Mouse (Mus musculus): ENCODE results near the gene Rai14.

Gene Rai14

GRCm38 (mm10) chr15:10689304-10689703 lies 25.1 kb downstream of the Rai14 start:
- no peak for DNase-seq (ENCODE audit: low spot score in 2 of 2)

DNA sequence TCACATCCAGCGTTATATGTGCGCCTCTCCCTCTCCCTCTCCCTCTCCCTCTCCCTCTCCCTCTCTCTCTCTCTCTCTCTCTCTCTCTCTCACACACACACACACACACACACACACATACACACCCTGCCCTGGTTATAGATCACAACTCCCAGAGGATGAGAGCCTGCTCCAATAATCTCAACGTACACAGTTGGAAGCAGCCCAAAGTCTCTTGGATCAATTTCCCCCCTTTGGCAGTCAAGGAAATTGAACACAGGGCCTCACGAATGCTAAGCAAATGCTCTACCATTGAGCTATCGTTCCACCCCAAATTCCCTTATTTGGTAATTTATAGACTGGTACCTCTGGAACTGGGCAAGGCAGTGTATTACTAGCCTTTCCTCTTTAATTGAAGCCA lies 25.7 kb downstream of the Rai14 start:
- no peak for DNase-seq (ENCODE audit: low spot score in 2 of 2)

GRCm38 (mm10) chr15:10687365-10687764 lies 27.1 kb downstream of the Rai14 start:
- no peak for DNase-seq (ENCODE audit: low spot score in 2 of 2)

- no peak for DNase-seq (ENCODE audit: low spot score in 2 of 2)
Observed at GRCm38 (mm10) chr15:10685692-10686430, 28.6 kb downstream of the Rai14 start.

DNA sequence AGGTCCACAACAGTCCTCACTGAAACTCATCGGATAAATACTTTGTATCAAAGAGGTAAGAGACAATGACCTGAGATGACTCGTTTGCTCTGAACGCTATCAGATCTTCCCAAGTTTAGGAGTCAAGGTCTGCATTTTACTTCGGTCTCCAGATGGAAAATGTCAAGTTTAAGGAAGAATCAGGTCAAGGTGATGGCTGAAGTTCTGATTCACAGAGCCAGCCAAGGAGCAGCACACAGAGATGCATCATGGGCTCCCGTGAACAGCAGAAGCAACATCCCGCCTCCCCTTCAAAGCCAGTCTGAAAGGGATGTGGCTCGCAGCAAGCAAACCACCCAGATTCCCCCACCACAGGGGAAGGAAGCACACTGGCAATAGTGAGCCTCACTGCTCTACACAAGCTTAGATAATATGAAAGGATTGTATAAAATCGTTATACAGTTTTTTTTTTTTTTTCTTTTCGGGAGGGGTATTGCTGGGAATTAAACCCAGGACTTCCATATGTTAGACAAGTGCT lies 30.7 kb downstream of the Rai14 start:
- DNase-seq (ENCODE audit: low spot score in 2 of 2): no peak

DNA sequence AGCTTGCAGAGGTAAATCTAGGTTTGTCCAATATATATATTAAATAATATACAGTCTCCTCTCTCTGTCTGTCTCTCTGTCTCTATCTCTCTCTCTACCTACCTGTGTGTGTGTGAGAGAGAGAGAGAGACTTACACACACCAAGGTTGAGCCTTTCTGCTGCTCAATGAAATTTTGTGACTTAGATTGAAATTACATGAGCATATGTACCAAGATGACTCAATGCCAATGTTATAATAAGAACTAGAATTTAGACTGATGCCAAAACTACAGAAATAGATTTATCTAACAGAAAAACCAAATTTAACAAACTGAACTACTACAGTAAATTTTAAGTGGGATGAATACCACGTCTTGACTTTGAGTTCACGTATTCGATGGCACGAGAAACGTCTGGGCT lies 33.9 kb downstream of the Rai14 start:
- DNase-seq (ENCODE audit: low spot score in 2 of 2): no peak

DNA sequence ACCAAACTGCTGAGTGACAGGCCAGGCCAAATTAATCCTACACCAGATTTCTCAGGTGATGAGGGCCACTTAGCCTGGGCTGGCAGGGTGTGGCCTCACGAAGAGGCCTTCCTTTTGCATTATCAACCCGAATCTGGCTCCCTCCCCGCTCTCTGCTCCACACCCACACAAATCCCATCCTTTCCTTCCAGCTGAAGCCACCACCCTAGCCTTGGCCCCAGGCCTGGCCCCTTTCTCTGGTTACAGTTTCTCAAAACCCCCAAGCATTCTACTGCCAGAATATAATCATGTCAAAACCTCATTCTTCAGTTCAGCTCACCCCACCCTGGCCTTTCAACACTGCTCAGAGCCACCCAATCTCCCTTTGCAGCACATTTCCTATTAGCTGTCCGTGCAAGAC lies 34.9 kb downstream of the Rai14 start:
- DNase-seq (ENCODE audit: low spot score in 2 of 2): no peak

DNA sequence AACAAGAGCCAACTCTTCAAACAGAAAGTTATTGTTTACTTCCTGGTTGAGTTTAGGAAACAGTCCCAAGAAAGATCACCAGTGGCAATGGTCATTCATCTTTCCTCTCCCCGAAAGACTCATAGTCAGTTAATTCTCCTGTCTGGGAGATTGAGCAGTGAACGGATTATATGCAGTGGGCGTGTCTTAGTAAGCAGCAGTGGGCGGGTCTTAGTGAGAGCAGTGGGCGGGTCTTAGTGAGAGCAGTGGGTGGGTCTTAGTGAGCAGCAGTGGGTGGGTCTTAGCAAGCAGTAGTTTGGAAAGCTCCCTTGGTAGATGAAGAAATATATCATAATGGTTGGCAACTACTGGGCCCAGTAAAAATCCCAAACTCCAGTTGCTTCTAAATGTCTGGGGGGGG lies 38.6 kb downstream of the Rai14 start:
- no peak for DNase-seq (ENCODE audit: low spot score in 2 of 2)

GRCm38 (mm10) chr15:10672880-10673279 lies 41.5 kb downstream of the Rai14 start:
- no peak for DNase-seq (ENCODE audit: low spot score in 2 of 2)

GRCm38 (mm10) chr15:10671868-10672267 lies 42.6 kb downstream of the Rai14 start:
- DNase-seq (ENCODE audit: low spot score in 2 of 2): no peak

GRCm38 (mm10) chr15:10670107-10670506 lies 44.3 kb downstream of the Rai14 start:
- no peak for DNase-seq (ENCODE audit: low spot score in 2 of 2)

DNA sequence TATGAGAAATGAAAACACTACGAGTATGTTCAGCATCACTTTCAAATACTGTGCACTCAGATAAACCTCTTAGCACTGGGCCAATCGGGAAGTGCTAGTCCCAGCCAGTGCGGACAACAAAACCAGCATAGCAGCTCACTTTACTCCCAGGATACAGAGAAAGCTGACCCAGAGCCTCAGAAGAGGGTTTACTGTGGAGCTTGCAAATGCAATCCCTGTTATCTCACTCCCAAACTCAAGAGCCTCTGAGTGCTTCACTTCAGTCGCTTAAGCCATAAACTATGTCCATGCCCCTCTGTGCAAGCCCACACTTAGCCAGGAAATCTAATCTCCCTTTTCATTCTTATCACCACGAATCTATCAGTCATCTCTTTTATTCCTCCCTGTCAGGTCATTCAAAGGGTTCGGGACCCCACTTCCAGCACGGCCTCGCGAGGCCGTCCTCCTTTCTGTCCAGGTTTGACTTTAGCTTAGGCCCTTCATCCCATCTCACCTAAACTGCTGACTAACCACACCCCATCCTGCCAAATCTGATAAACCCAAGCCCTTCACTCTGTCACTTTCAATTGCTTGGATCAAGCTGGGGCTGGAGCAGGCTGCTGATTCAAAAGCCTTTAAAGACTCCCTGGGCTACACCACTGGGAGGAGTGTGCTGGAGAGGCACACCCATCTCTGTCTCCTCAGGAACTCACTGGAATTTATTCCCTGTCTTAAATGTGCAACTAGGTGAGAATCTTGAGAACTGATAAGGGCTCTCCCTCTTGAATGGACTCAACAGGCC lies 46.1 kb downstream of the Rai14 start:
- no peak for DNase-seq (ENCODE audit: low spot score in 2 of 2)

- DNase-seq (ENCODE audit: low spot score in 2 of 2): no peak
Observed at GRCm38 (mm10) chr15:10665816-10666215, 48.6 kb downstream of the Rai14 start.

- no peak for DNase-seq (ENCODE audit: low spot score in 2 of 2)
Observed at GRCm38 (mm10) chr15:10664529-10664898, 49.9 kb downstream of the Rai14 start.

DNA sequence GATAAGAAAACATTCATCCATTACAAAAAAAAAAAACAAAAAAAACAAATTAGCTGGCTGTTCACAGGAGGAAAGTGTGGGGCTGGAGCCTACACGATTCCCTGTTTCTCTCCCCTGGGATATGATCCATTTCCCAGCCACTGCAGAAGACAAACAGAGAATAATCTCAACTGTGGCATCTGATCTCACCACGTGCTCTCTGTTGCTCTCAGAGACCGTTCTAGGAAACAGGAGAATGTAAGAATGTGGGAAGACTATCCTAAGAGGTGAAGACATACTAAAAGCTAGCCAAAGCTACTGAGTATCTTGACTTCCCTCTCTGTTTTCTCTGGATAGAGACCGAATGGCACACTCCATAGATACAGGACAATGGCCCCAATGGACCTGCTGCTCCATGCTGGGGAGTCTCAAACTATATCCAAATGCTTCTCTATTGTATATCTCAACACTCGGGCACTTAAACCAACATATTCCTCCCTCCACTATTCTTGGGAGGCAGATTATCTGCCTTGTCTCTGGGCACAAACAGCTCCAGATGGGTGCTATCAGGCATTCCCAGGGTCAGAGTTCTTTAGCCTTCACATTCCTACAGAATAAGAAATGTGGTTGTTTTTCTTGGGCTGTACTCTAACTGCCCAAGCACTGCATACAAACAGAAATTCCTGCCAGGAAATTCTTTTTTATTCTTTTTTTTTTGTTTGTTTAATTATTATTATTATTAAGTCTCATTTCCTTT lies 50.5 kb downstream of the Rai14 start:
- DNase-seq (ENCODE audit: low spot score in 2 of 2): no peak

- no peak for DNase-seq (ENCODE audit: low spot score in 2 of 2)
Observed at GRCm38 (mm10) chr15:10661961-10662606, 52.3 kb downstream of the Rai14 start.

- no peak for DNase-seq (ENCODE audit: low spot score in 2 of 2)
Observed at GRCm38 (mm10) chr15:10658803-10659202, 55.6 kb downstream of the Rai14 start.

DNA sequence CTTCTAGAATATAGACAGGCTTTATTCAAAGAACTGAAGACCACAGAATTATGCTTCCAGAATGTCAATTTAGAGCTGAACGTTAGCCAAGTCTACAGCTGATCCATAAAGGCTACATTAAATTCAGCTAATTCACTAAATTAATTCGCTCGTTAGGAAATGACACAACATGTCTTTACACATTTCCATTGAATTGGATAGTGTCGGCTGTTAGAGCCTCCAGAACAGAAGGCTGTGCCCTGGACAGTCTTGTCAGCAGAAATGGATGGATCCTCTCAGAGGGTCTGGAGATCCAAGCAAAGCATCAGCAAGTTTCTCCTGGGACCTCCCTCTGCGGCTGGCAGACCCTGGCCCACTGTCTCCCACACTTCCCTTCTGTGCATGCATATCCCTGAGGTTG lies 58.3 kb downstream of the Rai14 start:
- no peak for DNase-seq (ENCODE audit: low spot score in 2 of 2)

DNA sequence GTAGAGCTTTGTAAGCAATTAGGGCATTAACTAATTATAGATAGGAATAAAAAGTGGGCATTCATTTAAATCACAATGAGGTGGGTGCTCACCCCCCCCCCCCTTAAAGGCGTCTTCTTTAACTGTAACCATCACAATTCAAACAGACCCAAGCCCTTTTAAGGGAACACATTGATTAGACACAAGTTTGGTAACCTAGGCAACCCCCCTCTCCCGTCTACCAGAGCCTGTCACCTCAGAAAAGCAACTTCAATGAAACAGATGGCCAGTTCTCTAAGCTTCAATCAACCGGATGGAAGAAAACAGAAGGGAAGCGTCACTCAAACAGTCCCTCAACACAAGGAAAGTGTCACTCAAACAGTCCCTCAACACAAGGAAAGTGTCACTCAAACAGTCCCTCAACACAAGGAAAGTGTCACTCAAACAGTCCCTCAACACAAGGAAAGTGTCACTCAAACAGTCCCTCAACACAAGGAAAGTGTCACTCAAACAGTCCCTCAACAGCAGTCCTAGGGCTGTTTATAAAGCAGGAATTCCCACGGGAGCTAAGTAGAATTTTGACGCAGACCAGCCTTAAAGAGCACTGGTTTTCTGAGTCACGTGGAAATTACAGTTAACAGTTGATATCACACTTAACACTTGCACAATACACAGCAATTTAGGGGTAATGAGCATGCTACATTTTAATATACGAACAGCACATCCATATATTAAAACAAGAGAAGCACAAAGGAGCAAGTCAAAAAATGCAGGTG lies 59.1 kb downstream of the Rai14 start:
- DNase-seq (ENCODE audit: low spot score in 2 of 2): no peak

- DNase-seq (ENCODE audit: low spot score in 2 of 2): no peak
Observed at GRCm38 (mm10) chr15:10654696-10655095, 59.7 kb downstream of the Rai14 start.

DNA sequence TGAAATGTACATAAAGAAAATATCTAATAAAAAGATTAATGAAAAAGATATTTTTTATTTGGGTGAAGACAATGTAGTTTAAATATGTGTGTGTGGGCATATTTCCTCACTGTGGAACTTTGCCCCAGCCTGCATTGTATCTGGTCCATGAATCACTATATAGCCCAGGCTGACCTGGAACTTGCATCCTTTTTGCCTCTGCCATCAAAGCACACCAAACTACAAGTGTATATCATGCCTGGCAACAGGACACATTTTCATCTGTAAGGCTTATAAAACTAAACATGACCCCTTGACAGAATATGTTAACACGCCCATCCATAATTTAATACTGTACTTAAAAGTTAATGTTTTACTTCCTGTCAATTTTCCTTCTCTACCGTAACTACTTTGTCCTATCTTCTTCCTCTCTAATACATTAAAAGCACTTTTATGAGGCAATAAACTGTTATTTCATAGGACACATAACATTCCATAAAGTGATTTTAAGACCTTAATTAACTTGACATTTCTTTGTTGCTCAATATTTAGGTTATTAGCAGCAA lies 61.4 kb downstream of the Rai14 start:
- no peak for DNase-seq (ENCODE audit: low spot score in 2 of 2)
